Mouse (Mus musculus) midbrain, embryonic 15.5 days (tissue): ENCODE results near the gene Ctso. TPM values are rescaled to one million over a fixed set of nuclear protein-coding genes. Genes with fewer than 3 reads are reported as not detected.

Experiments
- ATAC-seq: fragments of 200-750 bp; cut with Nextera tagmentation; replicated peaks from 2 replicates; pipeline ENCODE4 v1.8.0; 2017; ENCODE audit warnings: moderate TSS enrichment
- H3K27ac ChIP-seq: fragments of 300-500 bp; sonication (generic); 2 replicates; pipeline ENCODE4 v1.5.1; 2015; ENCODE audit warnings: mild to moderate bottlenecking, inconsistent platforms
- H3K27me3 ChIP-seq: fragments of 300-500 bp; sonication (generic); replicated peaks from 2 replicates; pipeline ENCODE4 v1.6.1; 2015; ENCODE audit warnings: inconsistent platforms
- H3K36me3 ChIP-seq: fragments of 300-500 bp; sonication (generic); replicated peaks from 2 replicates; pipeline ENCODE4 v1.6.1; 2015; ENCODE audit warnings: inconsistent platforms
- H3K4me1 ChIP-seq: fragments of 300-500 bp; sonication (generic); 2 replicates; pipeline ENCODE4 v1.6.1; 2015; ENCODE audit warnings: inconsistent platforms
- H3K4me2 ChIP-seq: fragments of 300-500 bp; sonication (generic); 2 replicates; pipeline ENCODE4 v1.6.1; 2015; ENCODE audit warnings: inconsistent platforms, mild to moderate bottlenecking, moderate library complexity
- H3K4me3 ChIP-seq: fragments of 300-500 bp; sonication (generic); 2 replicates; pipeline ENCODE4 v1.5.1; 2015; ENCODE audit warnings: mild to moderate bottlenecking, inconsistent platforms
- H3K9ac ChIP-seq: fragments of 300-500 bp; sonication (generic); 2 replicates; pipeline ENCODE4 v1.6.1; 2015; ENCODE audit warnings: mild to moderate bottlenecking, inconsistent platforms
- H3K9me3 ChIP-seq: fragments of 300-500 bp; sonication (generic); 2 replicates; pipeline ENCODE4 v1.6.1; 2016; ENCODE audit warnings: inconsistent platforms
- WGBS: fragments of 180-500 bp; shearing (Covaris S2); methylation state at CpG from one replicate; pipeline ENCODE4 v1.1.7; 2015; ENCODE audit warnings: mixed read lengths; 5-methylcytosine and 5-hydroxymethylcytosine counted together
- polyA plus RNA-seq: library from polyadenylated mRNA; unstranded; fragments of >200 nt; fragmentation: Nextera tagmentation; extraction: Ambion mirVana; gene quantifications from 2 replicates; pipeline ENCODE4 v1.2.1, GENCODE M21; 2015

Ctso gene
- polyA plus RNA-seq, 1 experiment from 2014 or later = 6.5 TPM

DNA sequence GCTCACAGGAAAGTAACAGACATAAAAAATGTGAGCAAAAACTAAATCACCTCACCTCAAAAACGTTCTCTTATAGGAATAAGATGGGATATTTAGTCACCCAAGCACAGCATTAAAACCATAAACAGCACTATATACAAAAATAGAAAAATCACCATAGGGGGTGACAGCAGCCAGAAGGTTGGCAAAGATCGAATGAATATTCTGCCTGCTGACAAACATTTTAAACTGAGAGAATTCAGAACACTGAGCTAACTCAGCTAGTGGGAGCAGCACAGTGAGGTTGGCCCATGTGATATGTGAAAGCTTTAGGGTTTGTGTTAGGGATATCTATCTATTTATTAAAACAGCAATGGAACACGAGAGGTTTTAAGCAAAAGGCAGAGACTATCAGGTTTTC is 32.2 kb downstream of the Ctso start:
- H3K27ac ChIP-seq = no peak overlapping the region
- no peak overlapping the region for H3K9ac ChIP-seq
- WGBS = 70% methylated on average over 3 of the region's 3 CpGs
- H3K9me3 ChIP-seq = no peaks in the 10 kb centered on the region
- H3K27me3 ChIP-seq = no peaks in the 10 kb centered on the region
- ATAC-seq = no peak
- no peak overlapping the region for H3K4me3 ChIP-seq
- no peaks in the 10 kb centered on the region for H3K36me3 ChIP-seq
- H3K4me2 ChIP-seq = no peak overlapping the region
- H3K4me1 ChIP-seq = no peaks in the 10 kb centered on the region

GRCm38 (mm10) chr3:81975607-81976006 is 43.2 kb downstream of the Ctso start:
- H3K27ac ChIP-seq = no peak overlapping the region
- H3K27me3 ChIP-seq = no peaks in the 10 kb centered on the region
- no peak overlapping the region for H3K4me3 ChIP-seq
- WGBS = 83% methylated on average over 4 of the region's 4 CpGs
- no peak overlapping the region for H3K9ac ChIP-seq
- no peaks in the 10 kb centered on the region for H3K9me3 ChIP-seq
- ATAC-seq = no peak
- no peaks in the 10 kb centered on the region for H3K4me1 ChIP-seq
- no peak overlapping the region for H3K4me2 ChIP-seq
- H3K36me3 ChIP-seq = no peaks in the 10 kb centered on the region

DNA sequence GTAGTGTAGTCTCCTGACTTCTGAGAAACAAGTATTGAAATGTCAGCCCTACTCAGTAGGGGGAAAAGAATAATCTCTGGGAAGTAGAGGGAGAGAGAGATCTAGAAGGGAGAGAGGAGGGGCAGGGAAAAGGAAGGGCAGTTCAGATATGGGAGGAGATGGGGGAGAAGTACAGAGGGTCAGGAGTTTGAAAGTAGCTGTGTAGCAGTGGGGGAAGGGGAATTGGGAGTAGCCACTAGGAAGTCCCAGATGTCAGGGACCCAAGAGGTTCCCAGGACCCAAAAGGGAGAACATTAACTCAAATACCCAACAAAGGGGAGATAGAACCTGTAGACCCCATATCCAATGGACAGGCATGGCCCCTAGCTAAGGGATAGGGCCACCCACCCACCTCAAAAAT is 43.7 kb downstream of the Ctso start, which contains the start of gene Tdo2:
Tdo2 (minus strand) TSS at position 101 of the 400 bp plus-strand sequence.
- no peak within 1 kb of the TSS for H3K4me2 ChIP-seq
- no peak within 1 kb of the TSS for H3K9ac ChIP-seq
- no peak within 1 kb of the TSS for H3K4me3 ChIP-seq
- ATAC-seq = no peak
- H3K27ac ChIP-seq = no peak within 1 kb of the TSS
- no peaks in the 10 kb centered on the region for H3K9me3 ChIP-seq
- no peaks in the 10 kb centered on the region for H3K36me3 ChIP-seq
- H3K27me3 ChIP-seq = no peaks in the 10 kb centered on the region
- no peaks in the 10 kb centered on the region for H3K4me1 ChIP-seq

- Histone ChIP-seq H3K4me2 (no peak overlapping the region), H3K36me3 (no peaks in the 10 kb centered on the region), H3K4me3 (no peak overlapping the region), H3K27ac (no peak overlapping the region), H3K9me3 (no peaks in the 10 kb centered on the region), H3K4me1 (no peaks in the 10 kb centered on the region), H3K9ac (no peak overlapping the region), H3K27me3 (no peaks in the 10 kb centered on the region)
- WGBS = 93% methylated on average over 5 of the region's 5 CpGs
- ATAC-seq = no peak
Measured at GRCm38 (mm10) chr3:81981576-81981975, 49.2 kb downstream of the Ctso start.

GRCm38 (mm10) chr3:81981990-81982389 is 49.6 kb downstream of the Ctso start, which contains the start of gene Asic5:
Gene Asic5, plus strand, starts transcription at chr3:81982290.
- Histone ChIP-seq H3K36me3 (no peaks in the 10 kb centered on the region), H3K9me3 (no peaks in the 10 kb centered on the region), H3K27me3 (no peaks in the 10 kb centered on the region), H3K4me2 (no peak within 1 kb of the TSS), H3K4me3 (no peak within 1 kb of the TSS), H3K9ac (no peak within 1 kb of the TSS), H3K4me1 (no peaks in the 10 kb centered on the region), H3K27ac (no peak within 1 kb of the TSS)
- no peak for ATAC-seq
- 91% methylated on average over 5 of the region's 5 CpGs for WGBS

- no peak overlapping the region for H3K9ac ChIP-seq
- H3K27me3 ChIP-seq = no peaks in the 10 kb centered on the region
- H3K36me3 ChIP-seq = no peaks in the 10 kb centered on the region
- ATAC-seq = no peak
- no peak overlapping the region for H3K4me2 ChIP-seq
- 80% methylated on average over 8 of the region's 8 CpGs for WGBS
- no peaks in the 10 kb centered on the region for H3K4me1 ChIP-seq
- H3K4me3 ChIP-seq = no peak overlapping the region
- H3K9me3 ChIP-seq = no peaks in the 10 kb centered on the region
- no peak overlapping the region for H3K27ac ChIP-seq
Measured at GRCm38 (mm10) chr3:81983120-81983895, 50.9 kb downstream of the Ctso start.

DNA sequence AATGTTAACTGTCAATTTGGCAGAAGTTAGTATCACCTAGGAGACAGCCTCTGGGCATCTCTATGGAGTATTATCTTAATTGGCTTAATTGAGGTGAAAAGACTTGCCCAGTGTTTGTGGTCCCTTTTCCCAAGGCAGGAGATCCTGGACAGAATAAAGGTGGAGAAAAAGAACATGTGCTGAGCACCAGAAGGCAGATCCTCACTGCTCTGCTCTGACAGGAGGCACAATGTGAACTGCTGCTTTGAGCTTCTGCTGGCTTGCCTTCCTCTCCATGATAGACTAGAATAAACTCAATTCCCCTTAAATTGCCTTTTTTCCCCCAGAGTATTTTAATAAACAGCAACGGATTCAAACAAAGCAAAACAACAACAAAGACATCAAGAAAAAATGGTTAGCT is 52.7 kb downstream of the Ctso start:
- 60% methylated on average over 1 of the region's 1 CpGs for WGBS
- H3K4me3 ChIP-seq = no peak overlapping the region

GRCm38 (mm10) chr3:81986103-81986502 is 53.7 kb downstream of the Ctso start:
- H3K9me3 ChIP-seq = no peaks in the 10 kb centered on the region
- 91% methylated on average over 2 of the region's 2 CpGs for WGBS
- no peak overlapping the region for H3K9ac ChIP-seq

More for the DNA sequence above, 52.7 kb downstream of the Ctso start:
- no peaks in the 10 kb centered on the region for H3K36me3 ChIP-seq
- no peaks in the 10 kb centered on the region for H3K27me3 ChIP-seq
- H3K4me1 ChIP-seq = no peaks in the 10 kb centered on the region
- H3K9ac ChIP-seq = no peak overlapping the region
- no peak for ATAC-seq
- no peaks in the 10 kb centered on the region for H3K9me3 ChIP-seq
- H3K4me2 ChIP-seq = no peak overlapping the region
- no peak overlapping the region for H3K27ac ChIP-seq

DNA sequence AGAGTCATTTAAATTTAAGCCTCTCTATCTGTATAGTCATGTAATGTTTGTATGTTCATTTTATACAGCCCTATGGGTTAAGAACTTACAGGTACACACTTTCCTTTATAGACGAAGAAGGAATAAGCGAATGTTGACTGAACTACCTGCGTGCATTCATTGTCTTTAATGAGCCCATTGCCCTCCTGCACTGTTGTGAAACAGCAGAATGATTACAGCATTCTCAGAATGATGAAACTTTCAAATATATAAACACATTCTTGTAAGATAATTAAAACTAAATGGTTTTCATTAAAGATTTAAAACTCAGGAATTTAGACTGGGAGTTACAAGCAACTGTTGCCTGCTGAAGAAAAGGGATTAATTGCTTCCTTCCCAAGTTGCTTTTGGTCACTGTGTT is 55.2 kb downstream of the Ctso start:
- Histone ChIP-seq H3K9me3 (no peaks in the 10 kb centered on the region), H3K4me3 (no peak overlapping the region), H3K4me2 (no peak overlapping the region), H3K4me1 (no peaks in the 10 kb centered on the region), H3K27ac (no peak overlapping the region), H3K36me3 (no peaks in the 10 kb centered on the region), H3K27me3 (no peaks in the 10 kb centered on the region), H3K9ac (no peak overlapping the region)
- no peak for ATAC-seq
- 90% methylated on average over 3 of the region's 3 CpGs for WGBS

More at GRCm38 (mm10) chr3:81986103-81986502, 53.7 kb downstream of the Ctso start:
- Histone ChIP-seq H3K36me3 (no peaks in the 10 kb centered on the region), H3K4me1 (no peaks in the 10 kb centered on the region), H3K4me3 (no peak overlapping the region), H3K27me3 (no peaks in the 10 kb centered on the region), H3K4me2 (no peak overlapping the region), H3K27ac (no peak overlapping the region)
- no peak for ATAC-seq

DNA sequence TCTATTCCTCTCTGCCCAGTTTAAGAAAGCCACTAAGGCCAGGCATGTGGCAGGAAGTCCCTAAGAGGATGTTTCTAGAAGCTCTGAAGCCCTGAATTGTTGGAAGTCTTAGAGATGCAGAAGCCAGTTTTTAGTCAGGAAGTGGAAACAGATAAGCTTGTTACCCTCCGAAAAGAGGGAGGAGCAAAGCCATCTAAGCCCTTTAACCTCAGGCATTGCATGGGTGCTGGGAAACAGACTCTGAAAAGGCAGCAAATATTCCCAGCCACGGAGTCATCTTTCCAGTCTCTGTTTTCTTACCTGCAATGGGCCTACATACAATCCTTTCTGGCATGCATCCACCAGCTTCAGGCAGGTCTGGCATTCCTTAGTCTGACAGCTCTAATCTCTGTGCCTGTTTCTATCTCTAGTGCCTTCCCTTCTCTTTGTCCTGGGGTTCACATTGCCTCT is 57.3 kb downstream of the Ctso start:
- Histone ChIP-seq H3K9me3 (no peaks in the 10 kb centered on the region), H3K27ac (no peak overlapping the region), H3K4me3 (no peak overlapping the region), H3K4me2 (no peak overlapping the region), H3K4me1 (no peaks in the 10 kb centered on the region), H3K36me3 (no peaks in the 10 kb centered on the region), H3K27me3 (no peaks in the 10 kb centered on the region), H3K9ac (no peak overlapping the region)
- no peak for ATAC-seq
- WGBS = 45% methylated on average over 2 of the region's 2 CpGs

DNA sequence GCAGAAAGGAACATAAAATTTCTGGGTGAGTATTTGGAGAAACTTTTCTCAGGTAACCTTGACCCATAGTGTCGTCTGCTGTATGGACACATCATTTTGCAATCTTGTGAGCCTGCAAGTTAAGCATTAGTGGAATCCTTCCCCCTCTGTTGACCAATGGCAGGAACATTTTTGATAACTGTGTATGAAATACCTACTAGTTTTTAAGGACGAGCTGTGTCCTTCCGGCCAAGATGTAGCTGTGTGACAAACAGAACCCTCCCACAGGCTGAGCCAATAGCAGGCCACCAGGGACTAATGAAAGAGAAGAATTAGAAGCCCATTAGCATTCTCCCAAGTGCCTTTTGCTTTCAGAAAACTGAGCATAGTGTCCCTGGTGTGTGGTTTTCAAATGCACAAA is 58.1 kb downstream of the Ctso start:
- no peak for ATAC-seq
- 71% methylated on average over 3 of the region's 3 CpGs for WGBS
- H3K9ac ChIP-seq = no peak overlapping the region

GRCm38 (mm10) chr3:81995371-81995770 is 63.0 kb downstream of the Ctso start:
- no peaks in the 10 kb centered on the region for H3K27me3 ChIP-seq
- H3K4me1 ChIP-seq = no peaks in the 10 kb centered on the region
- no peak overlapping the region for H3K4me2 ChIP-seq
- H3K36me3 ChIP-seq = no peaks in the 10 kb centered on the region
- H3K4me3 ChIP-seq = no peak overlapping the region
- H3K9me3 ChIP-seq = no peaks in the 10 kb centered on the region
- whole genome bisulfite sequencing = 29% methylated on average over 4 of the region's 4 CpGs
- H3K27ac ChIP-seq = no peak overlapping the region
- no peak overlapping the region for H3K9ac ChIP-seq
- no peak for ATAC-seq

More for the DNA sequence above, 58.1 kb downstream of the Ctso start:
- Histone ChIP-seq H3K27ac (no peak overlapping the region), H3K4me1 (no peaks in the 10 kb centered on the region), H3K4me3 (no peak overlapping the region), H3K4me2 (no peak overlapping the region), H3K36me3 (no peaks in the 10 kb centered on the region), H3K27me3 (no peaks in the 10 kb centered on the region), H3K9me3 (no peaks in the 10 kb centered on the region)

DNA sequence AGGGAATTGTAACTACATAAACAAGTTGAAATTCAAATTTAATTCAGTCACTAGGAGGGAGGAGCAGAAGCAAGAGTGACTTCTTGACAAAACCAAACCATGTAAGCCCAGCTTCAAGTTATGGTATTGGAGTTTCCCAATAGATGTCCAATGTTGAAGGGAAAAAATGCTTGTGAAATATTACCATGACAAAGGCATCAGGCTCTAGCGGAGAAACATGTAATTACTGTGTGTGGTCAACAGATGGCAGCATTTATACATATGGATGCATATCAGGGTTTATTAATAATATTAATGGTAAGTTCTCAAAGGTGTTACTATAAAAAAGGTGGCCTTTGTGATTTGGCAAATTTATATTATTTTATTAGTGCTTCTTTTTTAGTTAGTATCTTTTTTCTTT is 63.6 kb downstream of the Ctso start:
- no peaks in the 10 kb centered on the region for H3K9me3 ChIP-seq
- no peak overlapping the region for H3K4me3 ChIP-seq
- H3K4me1 ChIP-seq = no peaks in the 10 kb centered on the region
- H3K9ac ChIP-seq = no peak overlapping the region
- no peaks in the 10 kb centered on the region for H3K36me3 ChIP-seq
- peak; percentile 65; the same call in 1 of the 2 replicates for ATAC-seq
- H3K27ac ChIP-seq = no peak overlapping the region
- no peaks in the 10 kb centered on the region for H3K27me3 ChIP-seq
- WGBS = 0% methylated on average over 1 of the region's 1 CpGs
- H3K4me2 ChIP-seq = no peak overlapping the region
